Mouse (Mus musculus): ENCODE measurements around the gene Msantd2.

Msantd2 gene

GRCm38 (mm10) chr9:37501170-37501569 lies 12.1 kb downstream of the Msantd2 start:
- no peak for DNase-seq (ENCODE audit: extremely low read depth, low read depth, low spot score)

GRCm38 (mm10) chr9:37504348-37504747 lies 15.2 kb downstream of the Msantd2 start:
- no peak for DNase-seq (ENCODE audit: extremely low read depth, low read depth, low spot score)

GRCm38 (mm10) chr9:37506023-37506422 lies 16.9 kb downstream of the Msantd2 start:
- DNase-seq (ENCODE audit: extremely low read depth, low read depth, low spot score), result no peak

- no peak for DNase-seq (ENCODE audit: extremely low read depth, low read depth, low spot score)
Measured at GRCm38 (mm10) chr9:37512097-37512496, 23.0 kb downstream of the Msantd2 start.

GRCm38 (mm10) chr9:37514456-37514855 lies 25.3 kb downstream of the Msantd2 start:
- DNase-seq (ENCODE audit: extremely low read depth, low read depth, low spot score), result no peak

- no peak for DNase-seq (ENCODE audit: extremely low read depth, low read depth, low spot score)
Measured at GRCm38 (mm10) chr9:37517467-37517866, 28.3 kb downstream of the Msantd2 start.

GRCm38 (mm10) chr9:37518991-37519390 lies 29.9 kb downstream of the Msantd2 start:
- DNase-seq (ENCODE audit: extremely low read depth, low read depth, low spot score), result no peak

- no peak for DNase-seq (ENCODE audit: extremely low read depth, low read depth, low spot score)
Measured at GRCm38 (mm10) chr9:37519995-37520394, 30.9 kb downstream of the Msantd2 start.

GRCm38 (mm10) chr9:37525461-37525860 lies 36.3 kb downstream of the Msantd2 start:
- no peak for DNase-seq (ENCODE audit: extremely low read depth, low read depth, low spot score)

- DNase-seq (ENCODE audit: extremely low read depth, low read depth, low spot score), result no peak
Measured at GRCm38 (mm10) chr9:37526443-37527395, 37.6 kb downstream of the Msantd2 start.

GRCm38 (mm10) chr9:37527396-37528224 lies 38.5 kb downstream of the Msantd2 start, which contains the start of gene Esam:
Gene Esam (plus strand): TSS chr9:37528078.
- DNase-seq (ENCODE audit: extremely low read depth, low read depth, low spot score), result no peak

GRCm38 (mm10) chr9:37528225-37528970 lies 39.3 kb downstream of the Msantd2 start:
- DNase-seq (ENCODE audit: extremely low read depth, low read depth, low spot score), result no peak

- no peak for DNase-seq (ENCODE audit: extremely low read depth, low read depth, low spot score)
Measured at GRCm38 (mm10) chr9:37530031-37530887, 41.1 kb downstream of the Msantd2 start.

GRCm38 (mm10) chr9:37530888-37531705 lies 42.0 kb downstream of the Msantd2 start:
- no peak for DNase-seq (ENCODE audit: extremely low read depth, low read depth, low spot score)

GRCm38 (mm10) chr9:37536851-37537250 lies 47.7 kb downstream of the Msantd2 start:
- DNase-seq (ENCODE audit: extremely low read depth, low read depth, low spot score), result no peak

GRCm38 (mm10) chr9:37537658-37538250 lies 48.6 kb downstream of the Msantd2 start:
- DNase-seq (ENCODE audit: extremely low read depth, low read depth, low spot score), result no peak

- no peak for DNase-seq (ENCODE audit: extremely low read depth, low read depth, low spot score)
Measured at GRCm38 (mm10) chr9:37539170-37540025, 50.3 kb downstream of the Msantd2 start, which contains the start of gene Vsig2. Gene Vsig2 (plus strand): TSS chr9:37539255.

GRCm38 (mm10) chr9:37540226-37540625 lies 51.1 kb downstream of the Msantd2 start:
- no peak for DNase-seq (ENCODE audit: extremely low read depth, low read depth, low spot score)
